Comparison of ENCODE assay signal across 31 mouse cellular contexts in the genomic region with DNA sequence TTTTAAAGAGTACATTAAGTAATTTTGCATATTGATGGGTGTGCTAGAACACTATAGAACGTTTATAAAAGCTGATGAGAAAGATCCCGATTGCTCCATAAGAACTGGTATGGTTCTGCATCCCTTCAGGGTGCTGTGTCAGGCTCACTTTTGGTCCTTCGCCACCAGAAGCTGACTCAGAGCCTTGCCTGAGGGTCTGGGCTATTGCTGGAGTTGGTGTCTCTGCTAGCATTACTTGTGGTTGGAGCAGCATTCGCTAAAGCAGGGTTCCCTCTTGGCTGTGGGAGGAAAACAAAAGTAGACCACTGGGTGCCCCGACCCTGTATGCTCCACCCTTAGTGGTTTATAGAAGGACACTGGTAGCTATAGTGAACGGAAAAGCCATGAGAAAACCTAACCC.
"Had no signal": no experiment of that assay in that cellular context is flagged by ENCODE, and none has a peak within 500 bp of the region (broad histone marks: within the 10 kb centered on the region; RNA-seq: fewer than 3 reads in every experiment).

No protein-coding gene starts in this region.

- H3K4me2 ChIP-seq: limb, embryonic 12.5 days; limb, embryonic 13.5 days; limb, embryonic 15.5 days; liver, embryonic 12.5 days; liver, embryonic 13.5 days; liver, embryonic 15.5 days; lung, embryonic 14.5 days; lung, embryonic 15.5 days; midbrain, embryonic 11.5 days; midbrain, embryonic 12.5 days; midbrain, embryonic 13.5 days; midbrain, embryonic 15.5 days; neural tube, embryonic 12.5 days; neural tube, embryonic 13.5 days had no signal

- H3K27ac ChIP-seq: limb, embryonic 10.5 days; limb, embryonic 12.5 days; limb, embryonic 13.5 days; limb, embryonic 15.5 days; liver, embryonic 12.5 days; liver, embryonic 13.5 days; liver, embryonic 14.5 days; liver, embryonic 15.5 days; lung, embryonic 15.5 days; macrophage; midbrain, embryonic 10.5 days; midbrain, embryonic 12.5 days; midbrain, embryonic 13.5 days; midbrain, embryonic 15.5 days; neural tube, embryonic 12.5 days; neural tube, embryonic 13.5 days had no signal

- H3K4me1 ChIP-seq: limb, embryonic 10.5 days; limb, embryonic 12.5 days; liver, embryonic 12.5 days; liver, embryonic 13.5 days; liver, embryonic 15.5 days; megakaryocyte, embryonic 14.5 days; midbrain, embryonic 10.5 days; midbrain, embryonic 12.5 days; midbrain, embryonic 13.5 days; neural tube, embryonic 12.5 days; neural tube, embryonic 13.5 days had no signal

- H3K9me3 ChIP-seq: limb, embryonic 10.5 days; limb, embryonic 12.5 days; limb, embryonic 13.5 days; limb, embryonic 15.5 days; liver, embryonic 12.5 days; liver, embryonic 13.5 days; liver, embryonic 15.5 days; lung, embryonic 15.5 days; megakaryocyte, embryonic 14.5 days; midbrain, embryonic 10.5 days; midbrain, embryonic 12.5 days; midbrain, embryonic 13.5 days; midbrain, embryonic 15.5 days; neural tube, embryonic 12.5 days; neural tube, embryonic 13.5 days had no signal

- H3K27me3 ChIP-seq: limb, embryonic 12.5 days; limb, embryonic 13.5 days; limb, embryonic 15.5 days; liver, embryonic 12.5 days; liver, embryonic 13.5 days; liver, embryonic 15.5 days; lung, embryonic 15.5 days; megakaryocyte, embryonic 14.5 days; midbrain, embryonic 12.5 days; midbrain, embryonic 13.5 days; midbrain, embryonic 15.5 days; neural tube, embryonic 12.5 days; neural tube, embryonic 13.5 days had no signal

- H3K9ac ChIP-seq: limb, embryonic 12.5 days; limb, embryonic 13.5 days; limb, embryonic 15.5 days; liver, embryonic 12.5 days; liver, embryonic 13.5 days; liver, embryonic 14.5 days; liver, embryonic 15.5 days; liver, postnatal 0 days; lung, embryonic 14.5 days; lung, embryonic 15.5 days; midbrain, embryonic 12.5 days; midbrain, embryonic 13.5 days; midbrain, embryonic 15.5 days; neural tube, embryonic 12.5 days; neural tube, embryonic 13.5 days had no signal

- DNase-seq: left cerebral cortex, postnatal 4 days; liver, embryonic 13.5 days; liver, postnatal 0 days; lung, adult 18-20 months; lung, adult 2 months; lung, embryonic 14.5 days; lung, postnatal 10 days; lung, postnatal 14 days; lung, postnatal 36 days; lung, postnatal 4 days; midbrain, embryonic 14.5 days had no signal

- ATAC-seq: liver, embryonic 12.5 days; liver, postnatal 0 days; lung, postnatal 0 days; midbrain, embryonic 13.5 days; midbrain, embryonic 15.5 days; midbrain, embryonic 16.5 days had no signal

- H3K4me3 ChIP-seq: limb, embryonic 10.5 days; limb, embryonic 12.5 days; limb, embryonic 13.5 days; limb, embryonic 15.5 days; liver, embryonic 12.5 days; liver, embryonic 13.5 days; liver, embryonic 15.5 days; lung, embryonic 15.5 days; megakaryocyte, embryonic 14.5 days; midbrain, embryonic 10.5 days; midbrain, embryonic 12.5 days; midbrain, embryonic 13.5 days; midbrain, embryonic 15.5 days; myocyte; neural tube, embryonic 12.5 days; neural tube, embryonic 13.5 days had no signal
